Mouse (Mus musculus): Measurements from ENCODE around the gene Ebf3.

GRCm38 (mm10) chr7:137223823-137224222, 90.4 kb downstream of the Ebf3 start:
- TF ChIP-seq POLR2A (IDR thresholded peaks at IDR 0.05; ENCODE audit: low read depth, low read length) (no peak), CTCF (IDR thresholded peaks at IDR 0.05; ENCODE audit: extremely low read depth, insufficient read length, insufficient replicate concordance, low read depth, low read length) (no peak)

Data from small intestine, adult 2 months (tissue).